Mouse (Mus musculus): Measurements from ENCODE around the gene Dchs2.

Dchs2 gene

DNA sequence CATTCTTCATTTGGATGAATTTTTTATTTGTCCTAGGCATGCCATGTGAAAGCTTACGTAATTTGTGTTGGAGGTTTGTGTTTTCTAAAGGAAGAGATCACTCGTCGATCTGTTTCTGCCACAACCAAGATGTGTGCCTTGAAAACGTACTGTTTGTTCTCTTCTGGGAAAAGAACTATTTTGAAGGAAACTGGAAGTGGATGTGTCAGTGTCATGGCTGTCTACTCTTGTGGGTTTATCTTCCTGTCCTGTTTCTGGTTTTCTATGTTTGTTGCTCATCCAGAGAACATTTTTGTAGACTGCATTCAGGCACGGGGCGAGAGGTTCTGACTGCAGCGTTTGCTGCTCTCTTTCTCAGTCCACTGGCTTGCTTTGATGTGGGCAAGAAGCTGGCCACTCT lies 124.2 kb downstream of the Dchs2 start:
- no peak for DNase-seq (ENCODE audit: low read depth)

GRCm38 (mm10) chr3:83259421-83259820 lies 131.7 kb downstream of the Dchs2 start:
- no peak for DNase-seq (ENCODE audit: low read depth)

DNA sequence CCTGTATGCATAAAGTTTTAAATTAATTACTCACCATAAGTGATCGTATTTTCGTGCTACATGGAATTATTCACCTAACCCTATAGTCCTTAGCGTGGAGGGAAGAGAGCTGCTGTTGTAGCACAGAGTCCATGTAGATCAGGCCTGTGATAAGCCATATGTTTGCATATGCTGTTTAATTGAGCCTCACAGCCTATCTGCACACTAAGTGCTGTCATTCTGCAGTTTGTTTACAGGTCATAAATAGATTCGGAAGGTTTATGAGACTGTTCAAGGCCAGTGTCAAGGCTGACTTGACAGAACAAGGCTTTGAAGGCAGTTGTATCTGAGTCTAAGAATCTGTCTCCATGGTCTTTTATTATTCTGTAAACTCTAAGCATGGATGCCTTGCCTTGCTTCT lies 138.3 kb downstream of the Dchs2 start:
- no peak for DNase-seq (ENCODE audit: low read depth)

- DNase-seq (ENCODE audit: low read depth): no peak
Observed at GRCm38 (mm10) chr3:83270228-83270627, 142.5 kb downstream of the Dchs2 start.

DNA sequence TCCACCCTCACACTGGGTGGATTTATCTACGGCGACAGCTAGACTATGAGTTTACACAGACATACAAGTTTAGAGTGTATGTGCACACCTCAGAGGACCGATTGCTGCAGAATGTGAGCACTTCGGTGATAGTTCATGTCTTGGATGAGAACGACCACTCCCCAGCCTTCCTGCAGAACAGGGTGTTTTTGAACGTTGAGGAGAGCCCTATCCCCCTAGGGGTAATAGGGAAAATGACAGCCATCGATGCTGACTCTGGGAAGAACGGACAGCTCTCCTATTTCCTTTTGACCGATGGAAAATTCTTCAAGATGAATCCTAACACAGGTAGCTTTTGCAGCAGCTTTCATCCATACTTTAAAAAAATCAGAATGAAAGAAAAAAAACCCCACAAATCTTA lies 143.2 kb downstream of the Dchs2 start:
- no peak for DNase-seq (ENCODE audit: low read depth)

DNA sequence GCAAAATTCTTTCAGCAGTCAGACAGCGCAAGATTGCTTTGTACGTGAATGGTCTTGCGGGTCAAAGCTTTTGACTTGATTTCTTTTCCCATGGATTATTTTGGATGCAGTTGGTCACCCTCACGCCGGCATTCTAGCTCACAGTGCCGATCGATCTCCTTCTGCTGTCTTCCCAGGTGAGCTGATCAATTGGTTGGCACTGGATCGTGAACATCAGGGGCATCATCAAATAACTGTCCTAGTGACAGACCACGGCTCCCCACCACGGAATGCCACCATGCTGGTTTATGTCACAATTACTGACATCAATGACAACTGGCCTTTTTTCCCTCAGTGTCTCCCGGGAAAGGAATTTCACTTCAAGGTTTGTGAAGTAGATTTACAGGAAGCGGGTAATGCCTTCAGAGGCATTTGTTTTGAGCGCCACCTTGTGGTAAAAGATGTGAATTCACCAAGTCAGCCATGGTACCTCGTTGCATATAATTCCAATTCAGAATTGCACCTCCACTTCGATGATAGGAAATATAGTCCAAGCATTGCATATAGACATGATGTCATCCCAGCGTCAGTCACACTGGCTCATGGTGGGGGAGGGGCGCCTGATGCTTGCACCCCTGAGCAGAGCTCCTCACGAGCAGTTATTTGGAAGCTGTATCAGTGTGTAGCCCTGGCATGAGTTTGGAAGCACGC lies 146.0 kb downstream of the Dchs2 start:
- DNase-seq (ENCODE audit: low read depth): peak; percentile 13

GRCm38 (mm10) chr3:83275703-83276102 lies 148.0 kb downstream of the Dchs2 start:
- DNase-seq (ENCODE audit: low read depth): no peak

GRCm38 (mm10) chr3:83283882-83284281 lies 156.1 kb downstream of the Dchs2 start:
- DNase-seq (ENCODE audit: low read depth): no peak

GRCm38 (mm10) chr3:83286975-83287405 lies 159.2 kb downstream of the Dchs2 start:
- DNase-seq (ENCODE audit: low read depth): no peak

- DNase-seq (ENCODE audit: low read depth): no peak
Observed at GRCm38 (mm10) chr3:83288118-83288840, 160.5 kb downstream of the Dchs2 start.

- no peak for DNase-seq (ENCODE audit: low read depth)
Observed at GRCm38 (mm10) chr3:83290482-83290881, 162.7 kb downstream of the Dchs2 start.

GRCm38 (mm10) chr3:83290953-83291352 lies 163.2 kb downstream of the Dchs2 start:
- no peak for DNase-seq (ENCODE audit: low read depth)

GRCm38 (mm10) chr3:83299783-83300382 lies 172.1 kb downstream of the Dchs2 start:
- DNase-seq (ENCODE audit: low read depth): no peak

DNA sequence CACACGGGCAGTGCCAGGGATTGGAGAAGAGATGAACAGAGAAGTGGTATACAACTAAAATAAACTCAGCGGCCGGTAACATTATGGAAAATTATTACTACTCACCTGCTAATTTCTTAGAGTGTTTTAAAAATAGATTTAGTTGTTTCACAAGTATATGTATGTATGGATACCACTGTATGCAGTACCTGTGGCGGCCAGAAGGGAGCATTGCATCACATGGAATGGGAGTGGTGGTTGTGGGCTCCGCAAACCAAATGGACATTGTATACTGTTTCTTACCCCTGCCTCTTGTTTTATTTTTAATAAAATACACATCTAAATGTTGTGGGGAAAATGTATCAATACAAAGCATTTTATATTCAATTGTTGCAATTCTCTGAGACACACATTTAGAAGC lies 176.1 kb downstream of the Dchs2 start:
- no peak for DNase-seq (ENCODE audit: low read depth)

DNA sequence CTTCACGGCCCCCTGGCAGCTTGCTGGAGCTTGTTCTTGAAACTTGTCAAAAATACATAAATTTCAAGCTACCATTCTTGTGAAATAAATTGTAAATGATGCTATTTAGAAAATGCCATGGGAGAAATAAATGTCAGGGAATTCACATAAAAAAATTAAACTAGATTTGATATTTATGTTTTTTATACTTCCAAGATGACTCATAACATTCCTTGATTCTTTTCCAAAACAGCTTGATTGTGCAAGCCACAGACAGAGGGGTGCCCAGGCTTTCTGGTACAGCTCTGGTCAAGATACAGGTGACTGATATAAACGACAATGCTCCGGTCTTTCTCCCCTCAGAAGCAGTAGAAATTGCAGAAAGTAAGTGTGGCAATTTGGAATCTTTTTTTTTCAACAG lies 218.2 kb downstream of the Dchs2 start:
- DNase-seq (ENCODE audit: low read depth): no peak

- no peak for DNase-seq (ENCODE audit: low read depth)
Observed at GRCm38 (mm10) chr3:83368500-83369068, 240.8 kb downstream of the Dchs2 start.

DNA sequence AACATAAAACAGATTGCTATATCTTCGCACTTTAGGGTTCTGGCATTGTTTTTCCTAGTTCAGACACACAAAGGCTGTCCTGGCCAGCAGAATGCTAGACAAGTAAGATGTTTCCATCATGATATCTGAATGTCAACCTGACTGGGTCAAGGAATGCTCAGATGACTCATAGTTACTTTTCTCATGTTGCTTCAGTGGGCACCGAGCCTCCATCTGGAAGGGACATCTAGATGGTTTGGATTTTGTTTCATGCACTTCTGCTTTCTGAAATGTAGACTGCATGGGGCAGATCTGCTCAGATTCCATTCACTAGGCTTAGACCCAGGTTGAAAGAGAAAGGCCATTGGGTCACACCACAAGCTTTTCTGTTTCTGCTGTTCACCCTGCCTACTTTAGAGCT lies 242.1 kb downstream of the Dchs2 start:
- DNase-seq (ENCODE audit: low read depth): no peak

DNA sequence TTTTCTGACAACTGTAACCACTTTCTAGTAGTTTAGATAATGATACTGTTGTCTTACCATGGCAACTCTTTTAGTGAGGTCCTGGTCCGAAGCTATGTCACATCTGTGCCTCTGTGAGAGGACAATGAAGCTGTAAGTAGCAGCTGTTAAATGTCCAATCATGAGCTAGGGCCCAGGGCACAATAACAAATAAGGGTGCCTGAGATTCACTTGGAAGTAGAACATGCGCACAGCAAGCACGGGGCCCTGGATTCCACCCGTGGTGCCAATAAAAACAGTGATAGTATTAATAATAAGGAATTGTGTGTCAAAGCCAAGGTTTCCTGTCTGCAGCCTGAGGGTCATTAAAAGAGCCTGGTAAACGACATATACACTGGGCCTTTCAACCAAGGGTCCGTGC lies 246.6 kb downstream of the Dchs2 start:
- no peak for DNase-seq (ENCODE audit: low read depth)

DNA sequence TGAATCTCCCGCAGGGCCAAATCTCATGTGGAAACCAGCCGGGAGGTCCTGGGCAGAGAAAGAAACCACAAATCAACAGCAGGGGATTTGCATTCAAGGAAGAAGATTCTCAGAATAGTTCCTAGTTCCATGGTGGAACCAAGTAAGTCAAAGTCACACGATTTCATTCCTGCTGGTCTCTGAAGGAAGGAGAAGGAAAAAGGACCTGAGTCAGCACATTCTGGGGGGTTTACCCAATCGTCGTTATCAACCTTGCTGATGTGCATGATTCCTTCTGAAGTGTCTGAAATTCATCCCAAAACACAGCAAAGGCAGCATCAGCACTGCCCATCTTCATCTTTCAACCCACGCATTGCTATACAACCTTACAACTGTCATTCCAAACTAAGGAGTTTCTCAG lies 249.1 kb downstream of the Dchs2 start:
- no peak for DNase-seq (ENCODE audit: low read depth)
